Mouse (Mus musculus): Measurements from ENCODE around the gene Bckdha.

The Bckdha gene

GRCm38 (mm10) chr7:25644631-25645030 is 14.2 kb downstream of the Bckdha start:
- no peak for DNase-seq (ENCODE audit: low spot score)

- DNase-seq (ENCODE audit: low spot score), result no peak
These were observed 14.6 kb downstream of the Bckdha start for GRCm38 (mm10) chr7:25644136-25644535.

- DNase-seq (ENCODE audit: low spot score), result no peak
These were observed 19.0 kb downstream of the Bckdha start for GRCm38 (mm10) chr7:25639754-25640153.

GRCm38 (mm10) chr7:25637099-25637498 is 21.7 kb downstream of the Bckdha start:
- DNase-seq (ENCODE audit: low spot score), result no peak

GRCm38 (mm10) chr7:25636373-25636772 is 22.4 kb downstream of the Bckdha start:
- DNase-seq (ENCODE audit: low spot score), result no peak

GRCm38 (mm10) chr7:25632679-25633078 is 26.1 kb downstream of the Bckdha start:
- no peak for DNase-seq (ENCODE audit: low spot score)

GRCm38 (mm10) chr7:25628323-25628620 is 30.5 kb downstream of the Bckdha start:
- no peak for DNase-seq (ENCODE audit: low spot score)

- peak; percentile 77 for DNase-seq (ENCODE audit: low spot score)
These were observed 31.1 kb downstream of the Bckdha start for GRCm38 (mm10) chr7:25627431-25628322.

GRCm38 (mm10) chr7:25626509-25627430 is 32.0 kb downstream of the Bckdha start, which contains the start of gene B3gnt8:
TSS of gene B3gnt8 (plus strand) at chr7:25626654.
- no peak for DNase-seq (ENCODE audit: low spot score)

GRCm38 (mm10) chr7:25625594-25626250 is 33.1 kb downstream of the Bckdha start:
- DNase-seq (ENCODE audit: low spot score), result no peak

- no peak for DNase-seq (ENCODE audit: low spot score)
These were observed 33.9 kb downstream of the Bckdha start for GRCm38 (mm10) chr7:25624851-25625250.

GRCm38 (mm10) chr7:25623857-25624370 is 34.9 kb downstream of the Bckdha start:
- DNase-seq (ENCODE audit: low spot score), result no peak

- DNase-seq (ENCODE audit: low spot score), result no peak
These were observed 38.0 kb downstream of the Bckdha start for GRCm38 (mm10) chr7:25620751-25621150.

- no peak for DNase-seq (ENCODE audit: low spot score)
These were observed 38.7 kb downstream of the Bckdha start for GRCm38 (mm10) chr7:25620101-25620500.

GRCm38 (mm10) chr7:25619722-25619991 is 39.1 kb downstream of the Bckdha start:
- DNase-seq (ENCODE audit: low spot score), result no peak

GRCm38 (mm10) chr7:25618865-25619721 is 39.7 kb downstream of the Bckdha start, which contains the start of gene Dmac2:
TSS of gene Dmac2 (plus strand) at chr7:25619414.
- DNase-seq (ENCODE audit: low spot score), result peak; percentile 93

GRCm38 (mm10) chr7:25617376-25618160 is 41.2 kb downstream of the Bckdha start:
- DNase-seq (ENCODE audit: low spot score), result no peak

- DNase-seq (ENCODE audit: low spot score), result peak; percentile 67
These were observed 43.1 kb downstream of the Bckdha start, which contains the start of gene Erich4 for GRCm38 (mm10) chr7:25615706-25616011. TSS of gene Erich4 (minus strand) at chr7:25615892.

- DNase-seq (ENCODE audit: low spot score), result no peak
These were observed 43.7 kb downstream of the Bckdha start for GRCm38 (mm10) chr7:25614831-25615705.

GRCm38 (mm10) chr7:25614086-25614485 is 44.7 kb downstream of the Bckdha start:
- DNase-seq (ENCODE audit: low spot score), result no peak

All from yolk sac, embryonic 10.5 days (tissue).